Mouse (Mus musculus): ENCODE measurements at regions not wholly inside any gene's neighbourhood (a gene's known extent, or its start where the extent isn't known, plus 50 kb on each side); places are given as distances from the start of the nearest gene placed in this dataset.

GRCm38 (mm10) chr3:9189366-9190287 is 420.3 kb downstream of the Zfp704 start:
- TF ChIP-seq CTCF (IDR thresholded peaks at IDR 0.05; ENCODE audit: extremely low read depth, insufficient read depth, insufficient read length, insufficient replicate concordance), result no peak
- no peak for TF ChIP-seq POLR2A (IDR thresholded peaks at IDR 0.05; ENCODE audit: low read depth, low read length)

Data from spleen, adult 2 months (tissue).